Mouse (Mus musculus) myocyte (in vitro differentiated cells): ENCODE measurements at regions not wholly inside any gene's neighbourhood (a gene's known extent, or its start where the extent isn't known, plus 50 kb on each side); places are given as distances from the start of the nearest gene placed in this dataset.

ENCODE experiments used
- CEBPB ChIP-seq: IDR thresholded peaks from 2 replicates; pipeline ENCODE4 v1.6.1; 2011; ENCODE audit warnings: mild to moderate bottlenecking, moderate library complexity; ENCODE audit not compliant: poor library complexity, insufficient read depth, severe bottlenecking
- E2F4 ChIP-seq: IDR thresholded peaks from one replicate; pipeline ENCODE4 v1.6.1; 2011; ENCODE audit warnings: mild to moderate bottlenecking, control low read depth, moderate library complexity; ENCODE audit not compliant: insufficient read depth
- MAX ChIP-seq: IDR thresholded peaks from one replicate; pipeline ENCODE4 v1.6.1; 2011; ENCODE audit warnings: low read depth, mild to moderate bottlenecking, control low read depth
- MYOD1 ChIP-seq, 3 experiments: IDR thresholded peaks; one replicate each; pipeline ENCODE4 v1.6.1; 2011; ENCODE audit warnings: control low read depth in 2 of 3, low read depth in 2 of 3, mild to moderate bottlenecking in 2 of 3, moderate library complexity in 1 of 3; ENCODE audit not compliant: insufficient read length in 2 of 3, control insufficient read depth in 1 of 3
- MYOG ChIP-seq, 3 experiments: IDR thresholded peaks; one replicate each; pipeline ENCODE4 v1.6.1; 2011; ENCODE audit warnings: control low read depth in 2 of 3, low read depth in 2 of 3, mild to moderate bottlenecking in 2 of 3; ENCODE audit not compliant: insufficient read length in 2 of 3, control insufficient read depth in 1 of 3, insufficient read depth in 1 of 3
- POLR2A ChIP-seq: IDR thresholded peaks from one replicate; pipeline ENCODE4 v1.6.1; 2011; ENCODE audit warnings: low read depth, mild to moderate bottlenecking, control low read depth, moderate library complexity; ENCODE audit not compliant: insufficient read length
- POLR2AphosphoS2 ChIP-seq: IDR thresholded peaks from one replicate; pipeline ENCODE4 v1.6.1; 2011; ENCODE audit warnings: low read depth, control low read depth; ENCODE audit not compliant: insufficient read length
- TCF12 ChIP-seq: IDR thresholded peaks from one replicate; pipeline ENCODE4 v1.6.1; 2011; ENCODE audit warnings: mild to moderate bottlenecking, control low read depth; ENCODE audit not compliant: poor library complexity, insufficient read depth, severe bottlenecking
- TCF3 ChIP-seq: IDR thresholded peaks from one replicate; pipeline ENCODE4 v1.6.1; 2011; ENCODE audit warnings: low read depth, control low read depth; ENCODE audit not compliant: insufficient read length
- USF1 ChIP-seq: IDR thresholded peaks from one replicate; pipeline ENCODE4 v1.6.1; 2011; ENCODE audit warnings: low read depth, mild to moderate bottlenecking, control low read depth, moderate library complexity

GRCm38 (mm10) chr13:107141209-107141608, 119.3 kb upstream of the Kif2a start:
- TF ChIP-seq CEBPB (no peak), POLR2A (no peak), E2F4 (no peak), USF1 (no peak), MYOD1 (IDR thresholded peaks at IDR 0.05; ENCODE audit: control insufficient read depth in 1 of 3, insufficient read length in 2 of 3, low read depth in 2 of 3) (no peak), TCF3 (no peak), MYOG (IDR thresholded peaks at IDR 0.05; ENCODE audit: control insufficient read depth in 1 of 3, insufficient read depth in 1 of 3, insufficient read length in 2 of 3, low read depth in 2 of 3) (no peak), POLR2AphosphoS2 (no peak), TCF12 (no peak), MAX (no peak)
